Mouse (Mus musculus) MEL (cell line): ENCODE data around the gene Rell1. TPM values are rescaled to one million over a fixed set of nuclear protein-coding genes. Genes with fewer than 3 reads are reported as not detected.

Experiments used
- DNase-seq: peaks from one replicate; pipeline ENCODE4 v3.0.0; 2011; ENCODE audit warnings: low read depth, low spot score
- H3K27ac ChIP-seq: 2 replicates; pipeline ENCODE4 v1.5.1; 2012; ENCODE audit warnings: low read depth, mild to moderate bottlenecking, control low read depth, low read length, moderate library complexity; ENCODE audit not compliant: control insufficient read depth
- H3K27me3 ChIP-seq, 2 experiments: fragments of 150-350 bp in 1 of 2; sonication (generic) in 1 of 2; 2 replicates each; pipeline ENCODE4 v1.6.1; 2012; ENCODE audit warnings: low read length in 2 of 2, mild to moderate bottlenecking in 2 of 2, improper control_type of control experiment in 1 of 2, moderate library complexity in 1 of 2; ENCODE audit not compliant: insufficient read depth in 2 of 2, control insufficient read depth in 1 of 2
- H3K36me3 ChIP-seq, 2 experiments: 2 replicates each; pipeline ENCODE4 v1.6.1; 2012 to 2014; ENCODE audit warnings: low read length in 2 of 2, improper control_type of control experiment in 1 of 2, inconsistent platforms in 1 of 2, mild to moderate bottlenecking in 1 of 2; ENCODE audit not compliant: insufficient read depth in 2 of 2, control insufficient read depth in 1 of 2
- H3K4me1 ChIP-seq, 2 experiments: fragments of 150-350 bp in 1 of 2; sonication (generic) in 1 of 2; 2 replicates each; pipeline ENCODE4 v1.6.1; 2012; ENCODE audit warnings: low read length in 2 of 2, improper control_type of control experiment in 1 of 2, mild to moderate bottlenecking in 1 of 2; ENCODE audit not compliant: insufficient read depth in 2 of 2, control insufficient read depth in 1 of 2
- H3K4me3 ChIP-seq, 2 experiments: fragments of 150-350 bp in 1 of 2; sonication (generic) in 1 of 2; 2 replicates each; pipeline ENCODE4 v1.5.1; 2012; ENCODE audit warnings: low read depth in 2 of 2, low read length in 2 of 2, mild to moderate bottlenecking in 2 of 2, moderate library complexity in 2 of 2, control low read depth in 1 of 2, improper control_type of control experiment in 1 of 2; ENCODE audit not compliant: control insufficient read depth in 1 of 2, insufficient read depth in 1 of 2
- H3K79me2 ChIP-seq: 2 replicates; pipeline ENCODE4 v1.6.1; 2012; ENCODE audit warnings: mild to moderate bottlenecking, low read length, moderate library complexity; ENCODE audit not compliant: control insufficient read depth, poor library complexity, insufficient read depth
- H3K9ac ChIP-seq: 2 replicates; pipeline ENCODE4 v1.6.1; 2012; ENCODE audit warnings: low read depth, mild to moderate bottlenecking, control low read depth, low read length, moderate library complexity; ENCODE audit not compliant: control insufficient read depth, poor library complexity, severe bottlenecking
- H3K9me3 ChIP-seq: fragments of 150-350 bp; sonication (generic); replicated peaks from 2 replicates; pipeline ENCODE4 v1.6.1; 2012; ENCODE audit warnings: mild to moderate bottlenecking, low read length, improper control_type of control experiment, moderate library complexity; ENCODE audit not compliant: insufficient read depth
- BHLHE40 ChIP-seq: IDR thresholded peaks from 2 replicates; pipeline ENCODE4 v1.6.1; 2012; ENCODE audit warnings: low read depth, mild to moderate bottlenecking, inconsistent platforms, low read length, improper control_type of control experiment, borderline replicate concordance
- CHD2 ChIP-seq: IDR thresholded peaks from 2 replicates; pipeline ENCODE4 v1.6.1; 2011; ENCODE audit warnings: low read length, improper control_type of control experiment
- CTCF ChIP-seq, 3 experiments: IDR thresholded peaks in 2 of 3; conservative IDR thresholded peaks in 1 of 3; 2 replicates each; pipeline ENCODE4 v1.5.1; 2011 to 2012; ENCODE audit warnings: low read length in 3 of 3, low read depth in 2 of 3, mild to moderate bottlenecking in 2 of 3, improper control_type of control experiment in 1 of 3, inconsistent platforms in 1 of 3, mixed read lengths in 1 of 3, moderate library complexity in 1 of 3; ENCODE audit not compliant: control insufficient read depth in 1 of 3, insufficient read depth in 1 of 3, poor library complexity in 1 of 3, severe bottlenecking in 1 of 3
- E2F4 ChIP-seq: IDR thresholded peaks from 2 replicates; pipeline ENCODE4 v1.6.1; 2011; ENCODE audit warnings: low read depth, low read length, improper control_type of control experiment, borderline replicate concordance
- ELF1 ChIP-seq: IDR thresholded peaks from 2 replicates; pipeline ENCODE4 v1.6.1; 2014; ENCODE audit warnings: low read depth, mild to moderate bottlenecking, inconsistent platforms, low read length, improper control_type of control experiment, moderate library complexity
- GABPA ChIP-seq: IDR thresholded peaks from 2 replicates; pipeline ENCODE4 v1.6.1; 2012; ENCODE audit warnings: low read depth, mild to moderate bottlenecking, inconsistent platforms, low read length, improper control_type of control experiment, moderate library complexity
- HCFC1 ChIP-seq: IDR thresholded peaks from 2 replicates; pipeline ENCODE4 v1.6.1; 2012; ENCODE audit warnings: low read depth, mild to moderate bottlenecking, inconsistent platforms, low read length, improper control_type of control experiment, moderate library complexity
- KAT2A ChIP-seq: conservative IDR thresholded peaks from 2 replicates; pipeline ENCODE4 v1.6.1; 2012; ENCODE audit warnings: low read depth, low read length, improper control_type of control experiment, inconsistent platforms
- MAFK ChIP-seq: IDR thresholded peaks from 2 replicates; pipeline ENCODE4 v1.6.1; 2011; ENCODE audit warnings: low read depth, mild to moderate bottlenecking, low read length, improper control_type of control experiment, borderline replicate concordance
- MAX ChIP-seq: IDR thresholded peaks from 2 replicates; pipeline ENCODE4 v1.6.1; 2011; ENCODE audit warnings: low read length, improper control_type of control experiment
- MEF2A ChIP-seq: IDR thresholded peaks from 2 replicates; pipeline ENCODE4 v1.6.1; 2014; ENCODE audit warnings: low read depth, mild to moderate bottlenecking, inconsistent platforms, low read length, improper control_type of control experiment; ENCODE audit not compliant: poor library complexity, insufficient replicate concordance, severe bottlenecking; ENCODE audit errors: extremely low read depth
- MXI1 ChIP-seq: IDR thresholded peaks from 2 replicates; pipeline ENCODE4 v1.6.1; 2011; ENCODE audit warnings: mild to moderate bottlenecking, low read depth, low read length, improper control_type of control experiment
- NRF1 ChIP-seq: IDR thresholded peaks from 2 replicates; pipeline ENCODE4 v1.6.1; 2014; ENCODE audit warnings: low read depth, mild to moderate bottlenecking, inconsistent platforms, low read length, improper control_type of control experiment, moderate library complexity; ENCODE audit not compliant: poor library complexity, insufficient read depth, severe bottlenecking
- RAD21 ChIP-seq: IDR thresholded peaks from 2 replicates; pipeline ENCODE4 v1.6.1; 2011; ENCODE audit warnings: mild to moderate bottlenecking, low read depth, low read length, improper control_type of control experiment
- SIN3A ChIP-seq: IDR thresholded peaks from 2 replicates; pipeline ENCODE4 v1.6.1; 2012; ENCODE audit warnings: low read length, improper control_type of control experiment, inconsistent platforms
- TAL1 ChIP-seq: IDR thresholded peaks from 2 replicates; pipeline ENCODE4 v1.6.1; 2012; ENCODE audit warnings: mild to moderate bottlenecking, inconsistent platforms, low read length, moderate library complexity, mixed read lengths
- TBP ChIP-seq: IDR thresholded peaks from 2 replicates; pipeline ENCODE4 v1.8.0; 2011; ENCODE audit warnings: low read depth, low read length, improper control_type of control experiment
- UBTF ChIP-seq: IDR thresholded peaks from 2 replicates; pipeline ENCODE4 v1.6.1; 2012; ENCODE audit warnings: low read depth, mild to moderate bottlenecking, inconsistent platforms, low read length, improper control_type of control experiment, moderate library complexity, borderline replicate concordance; ENCODE audit not compliant: insufficient read depth
- USF2 ChIP-seq, 2 experiments: IDR thresholded peaks; 2 replicates each; pipeline ENCODE4 v1.6.1; 2011 to 2012; ENCODE audit warnings: improper control_type of control experiment in 2 of 2, low read length in 2 of 2, borderline replicate concordance in 1 of 2, inconsistent platforms in 1 of 2, low read depth in 1 of 2, mild to moderate bottlenecking in 1 of 2; ENCODE audit not compliant: insufficient read depth in 1 of 2
- ZMIZ1 ChIP-seq: IDR thresholded peaks from 2 replicates; pipeline ENCODE4 v1.6.1; 2012; ENCODE audit warnings: low read depth, mild to moderate bottlenecking, inconsistent platforms, low read length, improper control_type of control experiment, moderate library complexity
- polyA plus RNA-seq, 2 experiments: library from polyadenylated mRNA; stranded (reverse) in 1 of 2; unstranded in 1 of 2; fragments of >175 nt in 1 of 2; fragments of >200 nt in 1 of 2; gene quantifications; 2 replicates each; pipeline versions ENCODE4 v1.2.1 to v1.2.4; 2012; ENCODE audit warnings: low replicate concordance in 2 of 2, low read depth in 1 of 2; ENCODE audit not compliant: insufficient read length in 2 of 2, insufficient read depth in 1 of 2, missing spikeins in 1 of 2
- total RNA-seq: library from RNA; depleted of rRNA; stranded (reverse); fragments of 300-350 nt; gene quantifications from 2 replicates; pipeline ENCODE4 v1.2.3, GENCODE M21; 2012

Gene Rell1
- total and polyA plus RNA-seq, 3 experiments, result 2.2 to 5.2 TPM; not detected in 1

DNA sequence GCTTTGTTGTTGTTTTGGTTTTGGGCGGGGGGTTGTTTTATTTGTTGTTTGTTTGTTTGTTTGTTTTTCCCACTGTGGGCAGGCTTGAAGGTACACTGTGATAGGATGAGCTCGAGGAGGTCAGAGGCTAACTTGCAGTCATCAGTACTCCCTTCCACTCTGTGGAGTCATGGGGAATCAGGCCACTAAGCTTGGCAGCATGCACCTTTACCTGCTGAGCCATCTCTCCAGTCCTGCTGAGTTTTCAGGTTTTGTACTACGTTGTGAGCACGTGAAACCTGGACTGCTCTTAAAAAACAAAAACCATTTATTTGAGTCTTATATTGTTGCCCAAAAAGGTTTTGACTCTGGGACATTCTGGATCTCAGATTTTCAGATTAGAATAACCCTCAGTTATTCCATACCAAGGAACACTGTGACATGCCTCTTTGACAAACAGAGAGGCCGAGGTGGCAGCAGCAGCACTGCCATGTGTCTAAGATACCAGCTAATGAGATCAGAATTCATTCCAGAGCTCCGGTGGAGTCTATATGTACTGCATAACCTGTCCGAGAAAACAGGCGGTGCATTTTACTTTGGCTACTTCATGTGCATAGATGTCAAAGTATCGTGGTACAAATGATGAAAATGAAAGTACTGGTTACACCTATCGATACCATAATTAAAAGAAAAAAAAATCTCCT is 52.1 kb downstream of the Rell1 start:
- no peaks in the 10 kb centered on the region for H3K9me3 ChIP-seq
- no peaks in the 10 kb centered on the region for H3K4me1 ChIP-seq
- no peak overlapping the region for H3K9ac ChIP-seq
- H3K36me3 ChIP-seq, result no peaks in the 10 kb centered on the region
- H3K79me2 ChIP-seq, result no peaks in the 10 kb centered on the region
- TF ChIP-seq MAX (no peak), ELF1 (no peak), E2F4 (no peak), CHD2 (no peak), BHLHE40 (no peak), MXI1 (no peak), TBP (no peak)
- DNase-seq, result no peak
- no peak overlapping the region for H3K4me3 ChIP-seq
- no peak overlapping the region for H3K27ac ChIP-seq
- no peaks in the 10 kb centered on the region for H3K27me3 ChIP-seq

DNA sequence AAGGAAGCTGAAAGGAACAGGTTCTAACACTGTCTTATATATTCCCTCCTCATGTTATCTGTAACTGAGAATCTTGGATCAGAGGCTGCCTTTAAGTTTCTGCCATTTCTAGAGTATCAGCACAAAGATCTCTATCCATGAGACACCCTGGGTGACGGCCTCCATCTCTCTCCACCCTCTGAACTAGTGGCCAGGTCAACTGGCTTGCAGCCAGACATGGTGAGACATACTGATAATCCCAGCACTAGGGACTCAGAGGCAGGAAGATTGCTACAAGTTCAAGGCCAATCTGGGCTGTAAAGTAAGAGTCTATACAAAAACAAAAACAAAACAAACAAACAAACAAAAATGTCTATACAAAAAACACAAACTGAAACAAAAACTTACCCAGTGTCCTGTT is 53.8 kb downstream of the Rell1 start:
- no peaks in the 10 kb centered on the region for H3K27me3 ChIP-seq
- H3K36me3 ChIP-seq, result no peaks in the 10 kb centered on the region
- H3K4me1 ChIP-seq, result no peaks in the 10 kb centered on the region
- no peak overlapping the region for H3K4me3 ChIP-seq
- DNase-seq, result no peak
- H3K9ac ChIP-seq, result no peak overlapping the region
- TF ChIP-seq USF2 (IDR thresholded peaks at IDR 0.05; ENCODE audit: borderline replicate concordance in 1 of 2, insufficient read depth in 1 of 2, low read depth in 1 of 2, low read length in 2 of 2) (no peak), NRF1 (no peak), MEF2A (no peak), TAL1 (no peak), GABPA (no peak), UBTF (no peak), MAFK (no peak), KAT2A (no peak), E2F4 (no peak), CHD2 (no peak), RAD21 (no peak), CTCF (IDR thresholded peaks at IDR 0.05 in 2 of 3, conservative IDR thresholded peaks at IDR 0.05 in 1 of 3; ENCODE audit: control insufficient read depth in 1 of 3, insufficient read depth in 1 of 3, low read depth in 2 of 3, low read length in 3 of 3, poor library complexity in 1 of 3, severe bottlenecking in 1 of 3) (no peak), ZMIZ1 (no peak), SIN3A (no peak), HCFC1 (no peak)
- H3K9me3 ChIP-seq, result no peaks in the 10 kb centered on the region
- H3K27ac ChIP-seq, result no peak overlapping the region
- no peaks in the 10 kb centered on the region for H3K79me2 ChIP-seq
